Mouse (Mus musculus) kidney, embryonic 14.5 days (tissue): ENCODE results near the gene Wif1. TPM values are rescaled to one million over a fixed set of nuclear protein-coding genes. Genes with fewer than 3 reads are reported as not detected.

Source experiments
- ATAC-seq: fragments of 200-750 bp; cut with Nextera tagmentation; 2 replicates; pipeline ENCODE4 v1.8.0; 2017; ENCODE audit warnings: moderate number of reproducible peaks, mild to moderate bottlenecking, moderate TSS enrichment, moderate library complexity; ENCODE audit not compliant: low FRiP score, low TSS enrichment
- H3K27ac ChIP-seq: fragments of 300-500 bp; sonication (generic); 2 replicates; pipeline ENCODE4 v1.5.1; 2014; ENCODE audit warnings: low read depth, mild to moderate bottlenecking, low read length, moderate library complexity, mixed read lengths
- H3K27me3 ChIP-seq: fragments of 300-500 bp; sonication (generic); 2 replicates; pipeline ENCODE4 v1.6.1; 2014; ENCODE audit warnings: mild to moderate bottlenecking, low read length; ENCODE audit not compliant: control insufficient read depth, insufficient read depth
- H3K36me3 ChIP-seq: fragments of 300-500 bp; sonication (generic); 2 replicates; pipeline ENCODE4 v1.6.1; 2014; ENCODE audit warnings: low read length, mixed read lengths; ENCODE audit not compliant: control insufficient read depth, insufficient read depth
- H3K4me1 ChIP-seq: fragments of 300-500 bp; sonication (generic); 2 replicates; pipeline ENCODE4 v1.6.1; 2014; ENCODE audit warnings: low read length, mixed read lengths; ENCODE audit not compliant: control insufficient read depth, insufficient read depth
- H3K4me2 ChIP-seq: fragments of 300-500 bp; sonication (generic); replicated peaks from 2 replicates; pipeline ENCODE4 v1.6.1; 2014; ENCODE audit warnings: low read depth, mild to moderate bottlenecking, low read length
- H3K4me3 ChIP-seq: fragments of 300-500 bp; sonication (generic); 2 replicates; pipeline ENCODE4 v1.5.1; 2014; ENCODE audit warnings: mild to moderate bottlenecking, low read length
- H3K9ac ChIP-seq: fragments of 300-500 bp; sonication (generic); 2 replicates; pipeline ENCODE4 v1.6.1; 2014; ENCODE audit warnings: low read depth, mild to moderate bottlenecking, low read length, moderate library complexity
- H3K9me3 ChIP-seq: fragments of 300-500 bp; sonication (generic); 2 replicates; pipeline ENCODE4 v1.6.1; 2016; ENCODE audit warnings: low read length; ENCODE audit not compliant: control insufficient read depth
- WGBS: fragments of 180-500 bp; shearing (Covaris S2); extraction: QIAGEN DNeasy Blood & Tissue Kit; methylation state at CpG from one replicate; pipeline ENCODE4 v1.1.7; 2014; 5-methylcytosine and 5-hydroxymethylcytosine counted together
- polyA plus RNA-seq: library from polyadenylated mRNA; unstranded; fragments of >200 nt; fragmentation: Nextera tagmentation; extraction: Ambion mirVana; gene quantifications from 2 replicates; pipeline ENCODE4 v1.2.1, GENCODE M21; 2014

Gene Wif1
- polyA plus RNA-seq, 1 experiment from 2014 or later = 1.9 TPM

DNA sequence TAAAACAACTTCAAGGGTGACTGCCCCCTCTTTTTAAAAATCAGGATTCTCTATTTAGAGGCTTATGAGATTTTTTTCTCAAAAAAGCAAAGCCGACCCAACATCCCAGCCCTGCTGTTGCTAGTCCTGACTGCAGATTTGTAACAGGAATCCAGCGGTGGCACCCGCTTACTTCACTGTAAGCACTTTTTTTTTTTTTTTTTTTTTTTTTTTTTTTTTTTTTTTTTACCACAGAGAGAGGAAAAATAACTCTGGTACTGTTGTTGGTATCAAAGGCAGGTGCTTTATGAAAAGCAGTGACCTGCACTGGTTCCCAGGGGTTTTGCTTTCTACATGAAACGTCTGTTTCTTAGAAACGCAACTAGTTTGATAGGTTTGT is 798 bp downstream of the Wif1 start:
- H3K36me3 ChIP-seq = no peaks in the 10 kb centered on the region
- H3K4me2 ChIP-seq = peak overlapping the region; percentile 91
- H3K27ac ChIP-seq = no peak overlapping the region
- H3K27me3 ChIP-seq = peaks cover 16% of the 10 kb centered on the region
- H3K9ac ChIP-seq = no peak overlapping the region
- no peak for ATAC-seq
- no peaks in the 10 kb centered on the region for H3K9me3 ChIP-seq
- no peaks in the 10 kb centered on the region for H3K4me1 ChIP-seq
- WGBS = 10% methylated on average over 5 of the region's 5 CpGs
- peak overlapping the region; percentile 57 for H3K4me3 ChIP-seq

DNA sequence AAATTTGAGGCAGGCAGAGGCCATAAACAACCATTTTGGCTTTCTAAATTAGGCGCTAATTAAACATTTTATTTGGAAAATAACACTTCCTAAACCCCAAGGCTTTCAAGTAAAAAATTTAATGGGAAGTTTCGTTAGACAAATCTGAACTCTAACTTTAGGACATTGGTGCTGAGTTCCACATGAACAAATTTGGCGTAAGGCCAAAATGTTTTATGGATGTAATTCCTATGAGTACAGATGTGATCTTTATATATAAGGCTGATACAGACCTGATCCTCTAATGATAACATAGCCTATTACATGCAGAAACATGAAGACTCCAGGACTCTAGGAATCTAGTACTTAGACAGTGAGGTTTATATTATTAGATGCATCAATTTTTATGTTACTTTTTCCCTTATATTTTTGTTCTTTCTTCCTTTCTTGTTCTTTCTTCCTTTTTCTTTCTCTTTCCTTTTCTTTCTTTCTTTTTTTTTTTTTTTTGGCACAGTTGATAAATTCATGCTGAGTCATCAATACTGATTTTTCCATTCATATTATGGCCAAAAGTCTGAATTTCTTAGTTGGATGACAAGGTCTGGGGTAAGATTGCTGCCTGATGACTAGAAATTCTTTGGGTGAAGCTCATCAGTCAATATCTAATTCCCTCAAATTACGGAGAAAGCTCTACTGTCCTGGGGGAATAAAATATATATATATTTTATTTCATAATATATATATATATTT is 5.0 kb downstream of the Wif1 start:
- no peak overlapping the region for H3K9ac ChIP-seq
- 78% methylated on average over 4 of the region's 4 CpGs for WGBS
- H3K4me2 ChIP-seq = no peak overlapping the region
- no peaks in the 10 kb centered on the region for H3K36me3 ChIP-seq
- peaks cover 19% of the 10 kb centered on the region for H3K27me3 ChIP-seq
- no peak for ATAC-seq
- no peaks in the 10 kb centered on the region for H3K9me3 ChIP-seq
- H3K4me3 ChIP-seq = no peak overlapping the region
- H3K27ac ChIP-seq = no peak overlapping the region
- no peaks in the 10 kb centered on the region for H3K4me1 ChIP-seq

DNA sequence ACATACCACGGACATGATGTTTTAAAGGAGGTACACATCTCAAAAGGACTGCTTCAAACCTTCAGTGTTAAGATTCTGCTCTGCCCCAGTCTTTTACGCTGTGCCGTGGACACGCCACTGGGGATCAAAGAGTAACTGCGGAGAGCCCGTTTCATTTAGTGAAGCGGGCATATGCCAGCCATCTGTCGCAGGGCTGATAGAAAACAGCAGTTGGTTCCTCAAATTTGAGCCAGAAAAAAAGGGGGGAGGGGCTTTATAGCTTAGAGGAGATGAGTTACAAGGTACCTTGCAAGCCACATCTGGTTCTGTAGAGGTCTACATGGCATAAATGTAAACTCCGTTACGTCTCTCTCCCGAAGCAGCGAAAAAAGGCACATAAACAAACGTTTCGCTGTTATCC is 7.2 kb downstream of the Wif1 start:
- no peaks in the 10 kb centered on the region for H3K36me3 ChIP-seq
- H3K27ac ChIP-seq = no peak overlapping the region
- no peak overlapping the region for H3K4me2 ChIP-seq
- H3K27me3 ChIP-seq = peaks cover 10% of the 10 kb centered on the region
- H3K4me3 ChIP-seq = no peak overlapping the region
- no peak overlapping the region for H3K9ac ChIP-seq
- no peaks in the 10 kb centered on the region for H3K9me3 ChIP-seq
- H3K4me1 ChIP-seq = no peaks in the 10 kb centered on the region
- no peak for ATAC-seq
- WGBS = 54% methylated on average over 14 of the region's 14 CpGs

DNA sequence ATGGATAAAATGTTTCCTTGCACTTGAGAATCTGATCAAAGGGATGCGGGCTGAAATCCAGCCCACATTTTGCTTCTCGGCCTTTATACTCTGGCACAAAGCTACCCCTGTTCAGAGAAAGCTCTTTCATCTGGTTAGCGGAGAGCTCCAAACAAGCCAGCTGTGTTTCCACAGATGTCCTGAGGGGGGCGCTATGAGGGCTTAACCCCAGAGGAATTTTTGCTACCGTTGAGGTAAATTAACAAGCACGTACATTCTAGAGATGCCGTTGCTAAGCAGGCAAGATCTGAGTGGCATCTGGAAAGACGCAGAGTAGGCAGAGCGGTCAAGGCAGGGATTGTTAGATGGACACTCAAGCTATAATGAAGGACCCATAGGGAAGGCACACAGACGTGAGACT is 13.7 kb downstream of the Wif1 start:
- no peak overlapping the region for H3K4me3 ChIP-seq
- H3K4me2 ChIP-seq = no peak overlapping the region
- H3K9me3 ChIP-seq = no peaks in the 10 kb centered on the region
- H3K4me1 ChIP-seq = no peaks in the 10 kb centered on the region
- H3K27me3 ChIP-seq = no peaks in the 10 kb centered on the region
- WGBS = 81% methylated on average over 10 of the region's 10 CpGs
- H3K27ac ChIP-seq = no peak overlapping the region
- H3K36me3 ChIP-seq = no peaks in the 10 kb centered on the region
- no peak overlapping the region for H3K9ac ChIP-seq
- no peak for ATAC-seq

DNA sequence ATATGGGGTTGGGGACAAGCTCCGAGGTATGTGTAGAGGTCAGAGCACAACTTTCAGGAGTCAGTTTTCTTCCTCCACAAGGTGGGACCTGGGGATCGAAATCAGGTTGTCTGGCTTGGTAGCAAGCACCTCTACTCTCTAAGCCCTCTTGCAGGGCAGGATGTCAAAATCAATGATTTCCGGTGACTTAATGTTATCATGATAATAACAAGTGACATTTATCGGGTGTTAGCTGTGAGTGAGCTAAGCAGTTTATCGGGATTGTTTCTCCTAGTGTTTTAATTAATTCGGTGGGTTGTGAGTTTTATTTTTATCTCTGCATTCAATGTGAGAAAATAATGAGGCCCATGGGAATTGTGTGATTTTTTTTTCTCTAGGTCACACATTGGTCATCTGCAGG is 18.3 kb downstream of the Wif1 start:
- no peak overlapping the region for H3K27ac ChIP-seq
- H3K36me3 ChIP-seq = no peaks in the 10 kb centered on the region
- H3K9me3 ChIP-seq = no peaks in the 10 kb centered on the region
- H3K9ac ChIP-seq = no peak overlapping the region
- peaks cover 14% of the 10 kb centered on the region for H3K4me1 ChIP-seq
- no peak overlapping the region for H3K4me2 ChIP-seq
- 86% methylated on average over 6 of the region's 6 CpGs for WGBS
- no peaks in the 10 kb centered on the region for H3K27me3 ChIP-seq
- no peak overlapping the region for H3K4me3 ChIP-seq
- ATAC-seq = no peak

DNA sequence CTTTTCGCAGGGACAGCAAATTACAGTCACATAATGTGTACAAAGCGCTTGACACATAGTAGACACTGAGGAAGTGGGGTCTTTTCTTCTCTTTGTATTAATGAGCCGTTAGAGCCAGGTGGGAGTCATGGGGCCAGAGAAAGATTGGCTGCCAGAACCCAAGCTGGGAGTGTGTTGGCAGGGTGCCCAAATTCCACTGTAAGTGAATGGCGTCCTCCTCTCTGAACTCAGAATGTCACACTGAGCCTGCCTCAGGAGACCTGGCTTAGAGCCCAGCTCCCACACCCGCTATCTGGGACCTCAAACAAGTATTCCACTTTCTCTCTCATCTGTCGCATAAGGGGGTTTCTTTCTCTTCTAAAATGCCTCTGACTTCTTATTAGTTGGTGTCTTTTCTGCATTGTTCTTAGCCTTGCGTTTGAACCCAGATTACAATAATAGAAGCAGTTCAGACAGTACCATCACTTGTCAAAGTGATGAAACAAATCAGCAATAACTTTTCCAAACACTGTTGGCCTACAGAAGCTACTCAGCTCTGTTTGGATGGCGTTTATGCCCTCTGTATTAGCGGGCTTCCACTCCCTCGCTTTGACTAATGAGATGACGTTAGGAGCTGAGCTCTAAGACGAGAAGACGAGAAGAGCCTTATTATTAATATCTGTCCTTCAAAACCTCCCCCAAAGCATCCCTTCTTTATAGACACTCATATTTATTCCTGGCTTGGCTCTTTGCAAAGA is 21.9 kb downstream of the Wif1 start:
- Histone ChIP-seq H3K9ac (no peak overlapping the region), H3K4me3 (no peak overlapping the region), H3K27me3 (no peaks in the 10 kb centered on the region), H3K36me3 (no peaks in the 10 kb centered on the region), H3K4me2 (no peak overlapping the region), H3K9me3 (no peaks in the 10 kb centered on the region), H3K27ac (peak overlapping the region; percentile 13; the same call in 1 of the 2 replicates), H3K4me1 (peaks cover 14% of the 10 kb centered on the region)
- peak; percentile 86 for ATAC-seq
- 34% methylated on average over 13 of the region's 13 CpGs for WGBS

DNA sequence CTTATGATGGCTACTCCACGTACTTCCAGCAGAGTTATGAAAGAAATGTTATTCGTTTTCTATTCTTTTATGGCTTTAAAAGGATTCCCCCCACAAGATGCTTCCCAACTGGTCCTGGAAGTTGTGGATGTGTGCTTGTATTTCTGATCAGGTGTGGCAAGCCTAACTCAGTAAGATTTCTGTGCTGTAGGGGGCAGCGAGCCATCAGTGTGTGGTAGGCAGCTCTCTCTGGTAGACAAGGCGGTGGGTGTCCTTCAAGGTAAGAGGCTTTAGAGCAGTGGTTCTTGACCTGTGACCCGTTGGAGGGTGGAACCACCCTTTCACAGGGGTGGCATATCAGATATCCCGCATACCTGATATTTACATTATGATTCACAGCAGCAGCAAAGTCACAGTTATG is 23.1 kb downstream of the Wif1 start:
- 81% methylated on average over 6 of the region's 6 CpGs for WGBS
- no peaks in the 10 kb centered on the region for H3K9me3 ChIP-seq
- H3K4me1 ChIP-seq = peaks cover 14% of the 10 kb centered on the region
- no peak overlapping the region for H3K27ac ChIP-seq
- H3K4me2 ChIP-seq = no peak overlapping the region
- no peak overlapping the region for H3K9ac ChIP-seq
- H3K27me3 ChIP-seq = no peaks in the 10 kb centered on the region
- H3K4me3 ChIP-seq = no peak overlapping the region
- H3K36me3 ChIP-seq = no peaks in the 10 kb centered on the region
- no peak for ATAC-seq

DNA sequence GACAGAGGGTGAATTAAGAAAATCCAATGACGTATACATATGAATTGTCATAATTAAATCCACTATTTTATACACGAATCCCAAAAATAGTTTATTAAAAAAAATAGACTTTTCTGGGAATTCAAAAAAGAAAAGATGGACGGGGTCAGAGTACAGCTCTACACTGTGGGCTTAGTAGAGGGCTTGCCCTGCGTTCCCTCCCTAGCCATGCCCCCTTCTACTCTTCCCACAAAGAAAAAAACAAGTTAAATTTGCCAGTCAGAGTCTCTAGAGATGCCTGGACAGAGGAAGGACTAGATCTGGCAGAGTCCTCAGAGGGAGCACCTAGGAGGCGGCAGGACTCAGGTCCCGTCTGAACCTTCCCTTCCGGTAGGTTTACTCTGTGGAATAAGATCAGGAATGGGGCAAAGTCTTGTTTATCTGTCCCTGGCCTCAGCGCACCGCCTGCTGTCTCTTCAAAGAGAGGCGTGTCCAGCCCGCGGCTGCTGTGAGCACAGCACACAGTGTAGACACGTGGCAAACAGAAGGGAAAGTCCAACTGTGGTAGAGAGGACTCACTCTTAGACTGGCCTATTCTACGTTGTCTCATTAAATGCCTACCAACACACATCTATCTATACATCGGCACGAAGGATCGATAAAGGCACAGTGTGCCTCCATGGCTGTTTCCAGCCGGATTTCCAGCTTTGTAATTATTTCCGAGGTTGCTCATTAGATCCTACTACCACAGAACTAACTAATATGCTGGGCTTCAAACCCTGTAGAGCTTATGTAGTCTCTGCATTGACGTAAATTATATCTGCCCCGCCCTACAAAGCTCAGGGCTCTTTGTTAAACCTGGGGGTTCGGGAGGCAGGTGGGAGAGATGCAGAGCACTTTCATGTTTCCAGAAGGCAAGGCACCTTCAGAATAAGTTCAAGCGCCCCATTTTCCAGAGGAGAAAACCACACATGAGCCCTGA is 25.6 kb downstream of the Wif1 start:
- no peak overlapping the region for H3K4me2 ChIP-seq
- H3K9me3 ChIP-seq = no peaks in the 10 kb centered on the region
- no peak overlapping the region for H3K9ac ChIP-seq
- ATAC-seq = 0 out of 2 replicates have a peak, but pooled peaks have one; percentile 47
- no peak overlapping the region for H3K4me3 ChIP-seq
- H3K4me1 ChIP-seq = peaks cover 14% of the 10 kb centered on the region
- no peaks in the 10 kb centered on the region for H3K27me3 ChIP-seq
- no peak overlapping the region for H3K27ac ChIP-seq
- H3K36me3 ChIP-seq = no peaks in the 10 kb centered on the region
- WGBS = 81% methylated on average over 23 of the region's 23 CpGs
